Mouse (Mus musculus) lung, adult 2 months (tissue): ENCODE results near the gene Kdm2b.

Source experiments
- CTCF ChIP-seq: fragments of 200-500 bp; IDR thresholded peaks from 2 replicates; pipeline ENCODE4 v1.5.1; 2011; ENCODE audit warnings: mild to moderate bottlenecking, low read length, control low read depth; ENCODE audit not compliant: insufficient read depth
- POLR2A ChIP-seq: fragments of 200-500 bp; IDR thresholded peaks from 2 replicates; pipeline ENCODE4 v1.6.1; 2011; ENCODE audit warnings: low read depth, mild to moderate bottlenecking, control low read depth, low read length, borderline replicate concordance; ENCODE audit errors: extremely low read depth

DNA sequence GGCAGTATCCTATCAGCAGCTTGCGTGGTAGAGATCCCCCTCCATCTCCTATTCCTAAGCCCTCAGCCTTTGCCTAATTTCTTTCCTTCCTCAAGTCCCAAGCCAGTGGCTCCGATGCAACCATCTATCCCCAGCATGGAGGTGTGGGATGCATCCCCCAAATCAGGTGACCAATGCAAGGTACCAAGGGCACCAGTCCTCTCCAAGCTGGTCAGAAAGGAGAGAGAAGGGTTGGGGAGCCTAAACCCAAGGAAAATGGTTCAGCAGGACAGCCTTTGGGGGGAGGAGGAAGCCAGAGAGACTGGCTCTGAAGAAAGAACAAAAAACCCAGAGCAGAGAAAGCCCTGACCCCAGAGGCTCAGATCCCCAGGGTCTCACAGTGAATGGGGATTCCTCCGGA, 4.3 kb downstream of the Kdm2b start:
- no peak for TF ChIP-seq POLR2A
- no peak for TF ChIP-seq CTCF
